Mouse (Mus musculus) cerebellum, adult 2 months (tissue): ENCODE results near the gene Ttpal.

ENCODE experiments used
- CTCF ChIP-seq: fragments of 200-500 bp; IDR thresholded peaks from 2 replicates; pipeline ENCODE4 v1.5.1; 2011; ENCODE audit warnings: low read depth, mild to moderate bottlenecking, control low read depth, low read length, moderate library complexity, borderline replicate concordance; ENCODE audit not compliant: insufficient read depth
- POLR2A ChIP-seq: fragments of 200-500 bp; IDR thresholded peaks from 2 replicates; pipeline ENCODE4 v1.6.1; 2011; ENCODE audit warnings: low read length, control low read depth, borderline replicate concordance; ENCODE audit not compliant: insufficient read depth

- no peak for TF ChIP-seq CTCF
- TF ChIP-seq POLR2A: no peak
Observed at GRCm38 (mm10) chr2:163558548-163558947, 43.6 kb upstream of the Ttpal start.
